Mouse (Mus musculus) lung, postnatal 36 days (tissue): ENCODE results near the gene Lman1l.

Source experiments
- DNase-seq: peaks from one replicate; pipeline ENCODE4 v3.0.0; 2022; ENCODE audit warnings: mixed read lengths

Gene Lman1l

DNA sequence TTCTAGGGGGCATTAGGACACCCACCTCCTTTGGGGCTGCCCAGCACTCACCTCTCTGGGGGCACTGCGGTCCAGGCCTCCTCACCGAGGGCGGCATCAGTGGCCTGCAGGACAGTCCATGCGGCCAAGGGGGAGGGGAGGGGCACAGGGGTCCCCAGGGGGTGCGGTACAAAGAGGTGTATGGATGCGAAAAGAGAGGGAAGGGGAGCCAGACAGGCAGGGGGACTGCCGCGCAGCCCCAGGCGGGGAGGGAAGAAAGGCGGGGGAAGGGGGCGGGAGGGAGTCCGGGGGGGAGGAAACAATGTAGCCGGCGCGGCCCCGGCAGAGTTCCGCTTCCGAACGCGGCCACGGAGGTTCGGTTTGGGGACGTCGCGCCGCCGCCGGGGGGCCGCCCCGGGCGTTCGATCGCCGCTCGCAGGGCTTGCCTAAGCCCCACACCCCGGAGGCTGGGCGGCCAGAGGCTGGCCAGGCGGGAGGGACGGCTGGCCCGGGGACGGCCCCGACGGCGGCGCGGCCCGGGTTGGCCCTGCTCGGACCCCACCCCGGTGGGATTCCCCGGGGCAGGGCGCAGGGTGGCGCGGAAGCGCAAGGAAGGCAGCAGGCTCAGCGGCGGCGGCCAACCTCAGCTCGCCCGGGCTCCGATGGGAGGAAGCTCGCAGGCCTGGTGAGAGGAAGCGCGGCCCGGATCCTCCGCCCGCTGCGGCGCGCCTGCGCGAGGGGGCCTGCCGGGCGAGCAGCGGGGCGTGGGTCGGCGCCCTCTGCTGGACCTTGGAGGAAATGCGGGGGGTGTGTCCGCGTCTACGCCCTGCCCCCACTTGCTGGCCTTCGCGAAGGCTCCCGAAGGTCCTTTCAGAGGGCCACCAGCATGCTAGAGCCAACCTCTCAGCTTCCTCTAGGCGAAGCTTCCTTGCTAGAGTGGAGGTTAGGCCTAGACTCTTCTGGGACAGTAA, 24.6 kb upstream of the Lman1l start:
- peak; percentile 93 for DNase-seq

DNA sequence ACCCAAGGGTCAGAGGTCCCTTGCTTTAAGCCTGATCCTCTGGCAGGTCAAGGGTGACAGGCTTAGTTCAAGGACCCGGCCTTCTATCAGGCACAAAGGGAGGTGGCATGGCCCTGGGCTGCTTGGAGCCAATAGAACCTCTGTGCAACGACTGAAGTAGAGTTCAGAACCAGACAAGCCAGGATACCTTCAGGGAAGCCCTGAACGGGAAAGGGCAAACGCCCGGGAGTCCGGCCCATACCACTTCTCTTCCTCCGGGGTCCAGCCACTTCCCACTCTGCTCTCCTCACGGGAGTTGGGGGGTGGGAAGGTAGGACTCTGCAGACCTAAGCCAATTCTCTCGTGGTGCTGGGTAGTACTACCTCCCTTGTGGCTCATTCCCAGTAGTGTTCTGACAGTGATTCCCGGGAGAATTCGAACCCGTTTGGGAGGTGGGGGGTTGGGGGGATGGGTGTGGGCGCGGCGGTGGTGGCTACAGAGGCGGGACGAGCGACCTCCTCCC, 23.9 kb upstream of the Lman1l start:
- peak; percentile 43 for DNase-seq

DNA sequence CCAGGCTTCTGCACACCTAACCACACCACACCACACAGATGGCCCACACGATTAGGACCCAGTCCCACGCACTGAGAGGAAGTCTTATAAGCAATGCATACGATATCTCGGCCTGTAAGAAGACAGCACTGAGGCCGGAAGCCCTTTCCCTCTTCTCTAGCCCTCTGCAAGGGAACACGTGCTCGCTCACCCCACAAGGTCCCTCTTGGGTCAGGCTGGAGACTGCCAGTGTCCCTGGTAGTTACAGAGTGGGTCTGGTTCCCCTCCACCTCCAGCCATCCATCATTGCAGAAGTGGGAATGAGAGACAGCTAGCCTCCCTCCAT, 23.2 kb upstream of the Lman1l start:
- DNase-seq, result peak; percentile 58

DNA sequence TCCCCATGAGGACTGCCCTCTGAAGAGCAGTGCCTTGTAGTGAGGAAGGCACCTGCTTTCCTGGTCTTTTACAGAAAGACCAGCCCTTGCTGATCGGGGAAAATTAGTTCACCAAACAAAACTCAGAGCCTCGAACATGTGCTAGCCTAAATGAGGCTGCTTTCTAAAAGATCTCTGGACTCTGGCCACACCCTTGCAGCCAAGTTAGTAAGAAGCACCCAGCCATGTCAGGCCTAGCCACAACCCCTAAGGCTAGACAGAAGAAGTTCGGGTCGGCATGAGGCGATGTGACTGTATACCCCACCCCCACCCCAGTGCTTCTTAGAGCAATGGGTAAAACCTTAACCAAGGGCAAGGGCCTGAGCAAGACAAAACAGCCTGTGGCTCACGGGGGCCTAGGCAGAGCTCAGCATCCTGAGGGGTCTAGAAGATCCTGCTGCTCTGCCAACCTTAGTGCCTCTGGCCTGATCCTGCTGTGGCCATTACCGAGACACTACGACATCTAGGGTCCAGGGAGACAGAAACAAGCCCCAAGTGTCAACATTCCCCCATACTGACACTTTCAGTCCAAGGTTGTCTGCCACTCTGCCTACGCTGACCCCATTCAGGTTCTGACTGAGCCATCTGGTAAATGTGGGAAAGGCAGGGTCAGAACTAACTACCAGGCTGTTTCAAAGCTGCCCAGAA, 22.7 kb upstream of the Lman1l start:
- peak; percentile 34 for DNase-seq

DNA sequence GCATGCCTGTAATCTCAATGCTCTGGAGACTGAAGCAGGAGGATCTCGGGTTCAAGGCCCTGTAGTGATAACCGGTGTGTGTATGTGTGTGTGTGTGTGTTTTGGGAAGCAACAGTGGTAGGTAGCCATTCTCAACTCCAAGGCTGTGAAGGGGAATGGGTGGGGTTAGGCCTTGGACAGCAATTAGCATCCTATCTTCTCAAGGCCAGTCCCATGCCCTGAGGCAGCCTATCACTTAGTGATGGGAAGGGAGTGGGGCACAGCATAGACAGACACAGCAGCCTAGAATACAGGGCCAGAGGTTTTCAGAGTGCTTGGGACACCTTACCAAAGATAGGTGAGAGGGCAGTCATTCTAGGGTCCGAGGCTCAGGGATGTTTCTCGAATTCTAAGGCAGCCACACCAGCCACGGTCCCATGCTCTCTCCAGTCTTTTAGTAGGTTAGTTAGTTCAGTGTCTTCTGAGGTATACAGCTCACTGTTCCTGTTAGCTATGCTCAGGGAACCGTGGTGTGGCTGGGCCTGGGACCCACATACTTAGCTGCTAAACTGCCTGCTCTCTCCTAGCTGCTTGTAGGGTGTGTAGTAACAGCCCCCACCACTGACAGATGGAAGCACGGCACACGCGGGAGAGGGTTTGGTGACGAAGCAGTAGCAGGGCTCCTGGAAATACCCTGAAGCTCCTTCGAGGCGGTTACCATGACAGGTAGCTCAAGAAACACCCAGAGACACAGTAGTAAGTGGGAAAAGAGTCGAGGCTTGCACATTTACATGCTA, 21.4 kb upstream of the Lman1l start:
- DNase-seq, result no peak

DNA sequence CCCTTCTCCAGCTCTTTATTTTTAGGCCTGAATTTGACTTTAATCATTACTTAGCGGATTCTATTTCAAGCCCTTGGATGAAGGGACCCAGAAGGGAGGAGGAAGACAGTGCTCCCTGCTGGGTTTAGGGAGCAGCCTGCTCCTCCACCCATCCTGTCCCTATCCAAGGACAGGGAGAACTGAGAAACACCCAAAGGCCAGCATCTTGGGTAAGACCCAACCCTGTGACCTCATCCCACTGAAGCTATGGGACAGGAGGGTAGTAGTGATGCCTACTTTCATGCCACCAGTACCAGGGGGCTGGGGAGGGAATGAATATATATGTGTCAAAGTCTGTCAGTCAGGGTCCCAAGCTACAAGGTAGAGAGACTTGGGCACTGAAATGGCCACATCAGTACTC, 20.4 kb upstream of the Lman1l start:
- DNase-seq, result peak; percentile 36

DNA sequence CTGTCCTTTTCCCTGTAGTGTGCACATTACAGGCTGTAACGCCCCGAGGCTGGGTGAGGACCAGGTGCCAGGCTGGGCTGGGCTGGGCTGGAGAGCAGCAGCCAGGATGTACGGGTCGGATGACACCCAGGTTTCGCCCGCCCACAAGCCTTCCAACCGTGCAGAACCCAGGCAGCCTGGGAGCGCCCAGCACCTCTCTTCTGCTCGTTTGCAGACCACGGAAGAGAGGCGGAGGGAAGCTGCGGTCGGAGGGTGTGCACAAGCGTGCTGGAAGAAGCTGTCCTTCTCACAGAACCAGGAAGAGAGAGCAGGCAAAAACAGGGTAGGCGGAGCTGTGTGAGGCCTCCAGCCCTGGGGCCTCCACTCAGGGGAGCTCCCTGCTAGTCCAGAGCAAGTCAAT, 19.8 kb upstream of the Lman1l start:
- DNase-seq, result peak; percentile 93

DNA sequence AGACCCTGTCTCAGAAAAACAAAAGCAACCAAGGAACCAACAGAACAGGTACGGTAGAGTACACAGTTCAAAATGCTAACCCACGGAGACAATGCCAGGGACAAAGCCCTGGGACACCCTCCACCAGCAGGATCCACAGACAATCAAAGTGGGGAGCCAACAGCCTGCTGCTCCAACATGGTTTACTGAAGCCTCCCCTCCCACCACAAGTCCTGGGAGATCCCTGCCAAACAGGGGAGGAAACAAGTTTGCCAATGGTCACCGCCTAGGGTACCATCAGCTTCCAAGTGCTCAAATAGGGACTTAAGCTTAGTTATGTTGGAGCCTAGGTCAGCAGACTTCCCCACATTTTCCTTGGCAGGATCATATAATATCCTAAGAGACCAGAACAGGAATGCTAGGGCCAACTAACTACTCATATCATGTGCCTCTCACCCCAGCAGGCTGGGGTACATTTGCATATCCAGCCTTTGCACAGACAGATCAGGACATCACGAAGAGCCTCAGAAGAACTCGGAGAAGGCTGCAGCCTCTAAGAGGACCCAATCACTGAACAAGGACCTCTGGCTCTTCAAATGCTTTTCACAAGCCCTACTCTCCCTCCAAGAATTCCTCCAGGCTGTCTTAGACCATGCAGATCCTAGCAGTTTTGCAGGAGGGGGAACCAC, 19.2 kb upstream of the Lman1l start:
- DNase-seq, result peak; percentile 37

DNA sequence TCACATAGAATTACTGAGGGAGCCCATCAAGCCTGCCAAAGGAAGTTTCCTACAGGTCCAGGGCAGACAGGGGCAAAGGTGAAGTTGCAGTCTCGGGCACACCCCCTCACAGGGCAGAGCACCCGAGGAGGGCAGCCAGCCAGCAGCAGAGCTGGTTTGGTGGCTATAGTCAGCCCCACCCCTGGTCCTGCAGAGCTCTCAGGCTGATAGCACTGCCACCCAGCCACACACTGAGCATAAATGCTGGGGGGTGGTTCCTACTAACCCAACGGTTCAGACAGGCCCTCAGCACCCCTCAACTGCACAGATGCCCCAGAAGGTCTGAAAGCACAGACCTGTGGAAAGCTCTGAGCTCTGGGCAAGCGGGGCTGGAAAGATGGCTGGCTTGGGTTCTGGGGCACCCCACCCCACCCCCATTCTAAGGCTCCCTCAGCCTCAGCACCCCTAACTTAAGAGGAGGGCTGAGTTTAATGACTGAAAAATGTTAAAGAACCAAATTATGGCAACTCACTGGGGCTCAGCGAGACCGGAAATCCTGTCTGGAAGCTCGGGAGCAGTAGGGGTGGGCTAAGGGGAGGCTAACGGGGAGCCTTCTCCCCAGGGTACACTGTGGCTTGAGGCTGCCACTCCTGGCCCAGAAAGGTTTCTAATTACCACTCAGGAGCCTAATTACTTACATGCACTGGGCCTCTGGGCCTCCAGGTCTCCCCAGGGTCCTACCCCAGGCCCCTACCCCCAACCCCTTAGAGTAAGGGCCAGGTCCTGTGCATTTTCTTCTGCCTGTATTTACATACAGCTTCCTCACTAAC, 18.3 kb upstream of the Lman1l start:
- DNase-seq, result peak; percentile 87

DNA sequence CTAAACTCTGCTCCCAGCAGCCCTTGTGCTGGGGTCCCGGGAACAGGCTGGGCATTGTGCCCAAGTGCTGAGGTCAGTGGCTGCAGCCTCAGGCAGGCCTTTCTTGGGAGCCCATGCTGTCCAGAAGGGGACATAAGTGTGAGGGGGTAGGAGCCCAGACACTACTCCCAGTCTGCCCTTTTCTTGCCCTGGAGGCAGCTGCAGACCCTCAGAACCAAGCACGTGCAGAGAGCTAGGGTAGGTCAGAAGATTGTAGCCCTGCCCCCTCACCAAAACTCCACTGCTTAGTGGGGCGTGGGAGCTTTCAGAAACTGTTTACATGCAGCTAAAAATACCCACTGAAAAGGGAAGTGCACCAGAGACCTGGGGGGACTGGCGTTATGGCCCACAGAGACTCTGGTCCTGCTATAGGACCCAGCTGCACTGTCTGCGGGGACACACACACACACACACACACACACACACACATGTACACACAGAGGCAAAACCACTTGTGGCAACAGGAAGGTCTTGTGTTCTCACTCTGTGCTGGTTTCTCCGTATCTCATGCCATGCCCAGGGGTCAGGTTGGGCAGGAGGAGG, 17.3 kb upstream of the Lman1l start:
- DNase-seq, result peak; percentile 83

DNA sequence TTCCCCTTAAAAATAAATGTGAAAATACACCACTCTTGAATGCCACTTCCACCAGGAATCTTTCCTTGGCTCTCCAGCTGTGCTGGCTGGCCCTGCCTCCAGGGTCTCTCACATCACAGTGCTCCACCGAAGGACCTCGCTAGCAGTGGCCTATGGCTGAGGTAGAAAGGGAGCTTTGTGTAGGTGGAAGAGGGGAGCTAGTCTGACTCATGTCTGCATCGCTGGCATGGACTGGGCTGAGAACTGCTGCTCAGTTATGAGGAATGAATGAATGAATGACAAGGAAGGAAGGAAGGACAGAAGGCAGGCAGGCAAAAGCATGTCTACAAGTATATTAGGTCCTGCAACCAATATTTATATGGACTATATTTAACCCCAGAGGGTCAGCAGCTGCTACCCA, 16.7 kb upstream of the Lman1l start:
- no peak for DNase-seq

DNA sequence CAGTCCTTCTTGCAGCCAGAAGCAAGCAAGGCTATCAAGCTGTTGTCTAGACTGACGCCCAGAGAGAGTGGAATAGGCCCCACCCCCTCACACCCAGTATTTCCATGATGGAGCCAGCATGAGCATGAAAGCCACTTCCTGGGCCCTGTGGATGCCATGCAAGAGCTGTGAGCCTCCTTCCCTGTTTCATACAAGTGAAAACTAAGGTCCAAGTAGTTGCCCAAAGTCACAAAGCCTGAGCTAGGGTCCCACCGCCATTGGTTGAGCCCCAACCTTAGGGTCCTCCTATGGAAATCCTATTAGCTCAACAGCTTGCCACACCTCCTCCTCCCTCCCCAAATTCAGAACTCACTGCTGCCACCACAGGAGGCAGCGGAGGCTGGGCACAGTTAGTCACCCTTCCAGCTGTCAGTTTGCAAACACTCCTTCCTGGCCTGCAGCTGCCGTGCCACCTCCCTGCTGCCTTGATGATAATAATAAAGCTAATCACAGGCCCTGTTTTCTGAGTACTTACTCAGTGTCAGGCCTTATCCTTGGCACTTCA, 13.0 kb upstream of the Lman1l start:
- peak; percentile 42 for DNase-seq

DNA sequence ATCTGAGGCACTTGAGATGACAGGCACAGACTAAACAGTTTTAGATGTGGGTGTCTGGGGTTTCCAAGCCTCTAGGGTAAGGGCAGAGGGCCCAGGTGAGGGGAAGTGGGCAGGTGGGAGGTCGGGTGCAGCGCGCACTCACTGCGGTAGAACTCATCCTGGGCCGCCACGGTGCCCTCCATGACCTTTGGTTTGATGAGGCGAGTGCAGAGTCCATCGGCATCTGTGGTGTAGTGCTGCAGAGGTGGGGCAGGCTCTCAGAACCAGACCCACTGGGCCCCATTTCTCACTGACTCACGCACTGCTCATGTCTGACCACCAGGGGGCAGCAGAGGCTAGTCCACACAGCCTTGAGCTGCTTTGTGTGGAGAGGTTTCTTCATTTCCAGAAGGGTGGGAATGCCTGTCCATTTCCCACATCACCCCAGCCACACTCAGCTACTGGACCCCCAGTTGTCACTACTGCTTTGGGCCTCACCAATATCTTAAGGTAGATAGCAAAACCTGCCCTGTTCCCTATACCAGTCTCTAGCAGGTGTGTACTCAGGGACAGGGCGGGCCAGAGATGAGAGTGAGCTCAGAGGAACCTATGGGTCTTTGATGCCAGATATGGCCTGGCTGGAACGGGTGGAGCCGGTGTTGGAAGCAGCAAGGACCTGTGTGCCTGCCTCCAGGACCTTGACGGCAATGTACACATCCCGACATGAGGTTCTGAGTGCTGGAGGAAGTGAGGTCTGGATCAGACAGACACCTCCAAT, 8.7 kb upstream of the Lman1l start:
- DNase-seq, result peak; percentile 86

DNA sequence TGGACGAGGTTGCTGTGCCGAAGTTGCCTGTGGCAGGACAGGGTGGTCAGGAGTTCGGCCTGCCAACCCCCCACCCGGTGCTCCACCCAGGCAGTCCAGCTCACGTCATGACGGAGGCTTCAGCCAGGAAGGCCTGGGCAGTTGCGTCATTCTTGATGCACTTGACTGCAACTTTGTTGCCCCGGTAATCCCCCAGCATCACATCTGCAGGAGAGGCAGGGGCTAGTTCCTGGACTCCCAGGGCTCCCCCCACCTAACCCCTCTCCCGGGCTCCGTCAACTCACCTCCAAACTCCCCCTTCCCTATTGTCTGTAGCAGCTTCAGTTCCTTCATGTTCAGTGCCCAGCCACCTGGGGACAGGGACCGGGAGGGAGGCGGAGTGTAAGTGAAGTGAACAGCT, 8.1 kb upstream of the Lman1l start:
- no peak for DNase-seq

DNA sequence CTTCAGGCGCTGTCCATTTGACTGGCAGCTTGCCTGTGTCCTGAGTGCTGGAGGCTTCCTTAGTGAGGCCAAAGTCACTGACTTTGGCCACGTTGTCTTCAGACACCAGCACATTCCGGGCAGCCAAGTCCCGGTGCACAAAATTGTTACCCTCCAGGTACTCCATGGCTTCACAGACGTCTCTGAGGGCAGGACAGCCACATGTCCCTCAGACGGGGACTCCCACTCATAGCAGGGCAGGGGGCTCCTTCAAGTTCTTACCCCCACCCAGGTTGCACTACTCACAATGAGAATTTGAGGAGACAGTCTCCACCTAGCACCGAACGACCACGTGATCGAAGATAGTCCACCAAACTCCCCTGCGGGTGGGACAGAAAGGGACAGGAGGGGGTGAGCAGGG, 7.3 kb upstream of the Lman1l start:
- DNase-seq, result no peak

DNA sequence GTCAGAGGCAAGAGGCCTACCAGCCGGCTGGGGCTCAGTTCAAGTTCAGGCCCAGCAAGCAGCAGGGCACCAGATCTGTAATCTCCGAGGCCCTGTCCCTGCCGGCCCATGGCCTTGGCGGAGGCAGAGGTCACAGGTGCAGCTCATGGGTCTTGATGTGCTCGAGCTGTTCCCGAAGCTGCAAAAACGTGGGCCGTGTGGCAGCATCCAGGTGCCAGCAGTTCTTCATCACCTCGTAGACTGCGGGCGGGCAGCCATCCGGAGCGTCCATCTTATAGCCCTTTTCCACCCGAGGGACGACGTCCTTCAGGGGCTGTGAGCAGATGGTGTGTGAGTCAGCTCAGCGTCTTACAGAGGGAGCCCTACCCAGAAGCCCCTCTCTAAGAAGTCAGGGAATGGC, 6.6 kb upstream of the Lman1l start:
- no peak for DNase-seq

DNA sequence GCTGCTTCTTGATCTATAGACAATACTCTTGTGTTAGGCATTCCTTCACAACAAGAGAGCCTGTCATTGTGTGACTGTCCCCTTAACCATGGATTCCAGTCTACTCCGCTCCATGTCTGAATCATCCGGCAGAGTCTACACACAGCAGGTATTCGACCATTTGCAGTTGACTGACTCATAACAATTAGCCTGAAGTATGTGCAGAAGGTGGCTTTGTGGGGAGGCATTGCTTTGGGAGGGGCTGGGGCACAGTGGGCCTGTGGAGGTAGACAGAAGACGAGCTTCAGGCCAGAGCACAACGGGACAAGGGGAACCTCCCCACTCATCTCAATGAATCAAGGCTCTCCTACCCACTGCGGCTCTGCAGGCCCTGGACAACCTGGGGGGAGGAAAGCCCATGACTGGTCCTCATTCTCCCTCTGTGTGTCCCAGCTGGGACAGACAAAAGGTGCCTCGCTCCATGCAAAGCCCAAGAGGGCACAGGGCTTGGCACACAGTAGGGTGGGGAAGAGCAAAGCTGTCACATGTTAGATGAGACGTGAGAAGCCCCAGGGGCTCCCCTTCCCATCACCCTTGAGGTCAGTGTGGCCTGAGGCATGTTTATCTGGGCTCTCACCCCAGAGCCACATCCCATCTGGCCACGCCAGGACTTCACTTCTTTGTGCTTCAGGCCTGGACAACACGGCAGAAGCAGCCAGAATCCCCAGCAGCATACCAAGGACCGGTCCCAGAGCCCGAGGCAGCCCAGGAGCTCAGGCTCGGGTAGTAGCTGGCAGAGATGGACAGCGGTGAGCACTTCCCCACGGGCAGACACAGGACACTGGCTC, 5.3 kb upstream of the Lman1l start:
- DNase-seq, result no peak

DNA sequence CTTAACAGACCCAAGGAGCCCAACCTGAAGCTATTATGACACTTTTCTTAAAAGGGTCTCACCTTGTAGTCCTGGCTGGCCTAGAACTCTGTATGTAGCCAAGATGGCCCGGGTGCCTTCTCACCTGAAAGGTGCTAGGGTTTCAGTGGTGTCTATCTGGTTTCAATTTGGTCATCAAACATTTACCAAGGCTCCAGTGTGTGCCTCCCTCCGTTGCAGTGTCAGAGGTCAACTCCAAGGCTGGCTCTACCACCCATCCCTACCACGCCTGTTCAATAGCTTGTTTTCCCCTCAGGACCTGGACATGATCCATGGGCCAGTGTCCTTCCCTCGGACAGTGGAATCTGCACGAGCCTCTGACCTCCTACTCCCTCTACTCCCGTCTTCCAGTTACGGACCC, 3.7 kb upstream of the Lman1l start:
- no peak for DNase-seq

DNA sequence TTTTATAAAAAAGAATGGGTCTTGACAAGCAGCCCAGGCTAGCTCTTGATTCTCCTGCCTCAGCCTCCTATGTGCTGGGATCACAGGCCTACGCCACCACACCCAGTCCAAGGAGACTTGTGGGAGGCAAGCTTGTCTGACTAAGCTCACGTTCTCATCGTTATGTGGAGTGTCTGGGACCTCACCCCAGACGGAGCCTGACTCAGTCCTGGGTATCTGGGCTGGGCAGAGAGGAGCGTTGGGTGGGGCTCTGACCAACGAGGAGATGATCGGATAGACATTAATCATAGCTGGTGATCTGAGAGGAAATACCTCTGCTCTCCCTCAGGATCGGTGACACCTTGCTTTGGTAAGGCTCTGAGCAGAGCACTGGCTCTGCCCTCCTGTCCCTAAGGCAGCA, 1.7 kb downstream of the Lman1l start:
- no peak for DNase-seq
